Mouse (Mus musculus) E14TG2a.4 (cell line): Measurements from ENCODE around the gene Tcea2.

Experiments
- H3K27me3 ChIP-seq: 2 replicates; pipeline ENCODE4 v1.6.1; 2014; ENCODE audit warnings: low read length, control low read depth; ENCODE audit not compliant: insufficient read depth
- H3K36me3 ChIP-seq: 2 replicates; pipeline ENCODE4 v1.6.1; 2014; ENCODE audit warnings: low read length, control low read depth; ENCODE audit not compliant: insufficient read depth
- H3K4me1 ChIP-seq: replicated peaks from 2 replicates; pipeline ENCODE4 v1.6.1; 2014; ENCODE audit warnings: low read depth, low read length, control low read depth
- H3K4me3 ChIP-seq: replicated peaks from 2 replicates; pipeline ENCODE4 v1.5.1; 2014; ENCODE audit warnings: mild to moderate bottlenecking, low read length
- H3K9me3 ChIP-seq: 2 replicates; pipeline ENCODE4 v1.6.1; 2014; ENCODE audit warnings: low read length, control low read depth
- CTCF ChIP-seq: conservative IDR thresholded peaks from 2 replicates; pipeline ENCODE4 v1.5.1; 2014; ENCODE audit warnings: low read length
- NANOG ChIP-seq: IDR thresholded peaks from 2 replicates; pipeline ENCODE4 v1.6.1; 2014; ENCODE audit warnings: borderline replicate concordance, low read length, mixed read lengths
- POU5F1 ChIP-seq: IDR thresholded peaks from 2 replicates; pipeline ENCODE4 v1.6.1; 2014; ENCODE audit warnings: low read length, borderline replicate concordance

The Tcea2 gene

DNA sequence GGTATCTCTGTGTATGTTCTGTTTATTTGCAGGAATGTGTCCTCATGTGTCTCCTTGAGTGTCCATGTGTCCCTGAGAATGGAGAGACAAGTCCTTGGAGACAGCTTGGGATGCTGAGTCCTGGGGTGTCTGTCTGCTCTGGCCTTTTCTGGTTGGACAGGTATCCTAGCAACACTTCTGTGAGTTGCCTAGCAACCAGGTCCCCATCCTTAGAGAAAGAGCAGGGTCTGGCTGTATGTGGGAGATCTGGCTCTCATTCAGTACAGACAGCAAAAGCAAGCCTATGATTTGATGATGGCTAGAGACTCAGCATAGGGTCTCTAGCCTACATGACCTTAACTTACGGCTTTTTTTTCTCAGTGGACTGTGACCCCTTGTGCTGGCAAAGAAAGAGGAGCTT, 33.6 kb downstream of the Tcea2 start:
- H3K27me3 ChIP-seq, result peaks cover 10% of the 10 kb centered on the region
- TF ChIP-seq CTCF (no peak), NANOG (no peak), POU5F1 (no peak)
- peaks cover 12% of the 10 kb centered on the region for H3K4me1 ChIP-seq
- H3K36me3 ChIP-seq, result no peaks in the 10 kb centered on the region
- H3K9me3 ChIP-seq, result no peaks in the 10 kb centered on the region
- no peak overlapping the region for H3K4me3 ChIP-seq

DNA sequence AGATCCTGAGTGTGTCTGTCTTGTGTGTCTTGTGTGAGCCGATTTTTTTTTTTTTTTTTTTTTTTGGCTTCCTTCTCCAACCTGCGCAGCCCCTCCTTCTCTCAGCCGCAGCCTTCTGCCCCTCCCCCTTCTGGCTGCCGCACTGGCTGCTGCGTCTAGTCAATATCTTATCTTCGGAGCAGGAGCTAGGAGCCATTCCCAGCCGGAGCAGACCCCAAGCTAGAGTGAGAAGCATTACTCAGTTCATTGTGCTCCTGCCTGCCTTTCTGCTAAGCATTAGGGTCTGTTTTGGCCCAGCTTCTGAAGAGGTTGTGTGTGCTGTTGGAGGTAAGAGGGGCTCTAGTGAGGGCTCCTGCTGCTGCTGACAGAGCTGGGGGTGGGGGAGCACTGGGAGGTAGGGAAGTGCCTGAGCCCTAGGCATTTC, 34.8 kb downstream of the Tcea2 start, which contains the start of gene Oprl1:
TSS of gene Oprl1 (plus strand) at position 114 of the 424 bp plus-strand sequence.
- peaks cover 12% of the 10 kb centered on the region for H3K4me1 ChIP-seq
- H3K27me3 ChIP-seq, result peaks cover 10% of the 10 kb centered on the region
- H3K9me3 ChIP-seq, result no peaks in the 10 kb centered on the region
- H3K4me3 ChIP-seq, result peak within 1 kb of the TSS; percentile 51
- no peaks in the 10 kb centered on the region for H3K36me3 ChIP-seq
- no peak for TF ChIP-seq CTCF
- no peak for TF ChIP-seq POU5F1
- no peak for TF ChIP-seq NANOG

GRCm38 (mm10) chr2:181715382-181715781, 35.3 kb downstream of the Tcea2 start:
- TF ChIP-seq POU5F1 (no peak), CTCF (no peak), NANOG (no peak)
- Histone ChIP-seq H3K4me1 (peaks cover 12% of the 10 kb centered on the region), H3K4me3 (no peak overlapping the region), H3K36me3 (no peaks in the 10 kb centered on the region), H3K9me3 (no peaks in the 10 kb centered on the region), H3K27me3 (peaks cover 10% of the 10 kb centered on the region)

DNA sequence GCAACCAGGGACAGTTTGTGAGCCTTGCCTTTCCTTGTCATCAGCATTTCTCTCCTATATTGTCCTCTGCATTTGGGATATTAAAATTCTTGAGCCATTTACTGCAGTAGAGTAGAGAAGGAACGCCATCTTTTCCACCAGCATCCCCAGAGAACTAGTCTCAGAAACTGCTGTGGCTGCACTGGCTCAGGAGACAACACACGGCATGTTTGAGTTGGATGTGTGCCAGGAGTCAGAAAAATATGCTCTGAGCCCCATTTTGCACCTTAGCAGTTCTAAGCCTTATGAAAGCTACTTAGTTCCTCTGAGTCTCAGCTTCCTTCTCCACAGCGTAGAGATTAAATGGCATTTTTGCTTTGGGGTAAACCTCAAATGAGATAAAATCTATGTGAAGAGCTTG, 36.9 kb downstream of the Tcea2 start:
- Histone ChIP-seq H3K27me3 (peaks cover 10% of the 10 kb centered on the region), H3K9me3 (no peaks in the 10 kb centered on the region), H3K36me3 (no peaks in the 10 kb centered on the region), H3K4me1 (peaks cover 12% of the 10 kb centered on the region), H3K4me3 (no peak overlapping the region)
- TF ChIP-seq POU5F1 (no peak), NANOG (no peak), CTCF (no peak)

- Histone ChIP-seq H3K4me3 (no peak overlapping the region), H3K4me1 (peaks cover 7% of the 10 kb centered on the region), H3K36me3 (no peaks in the 10 kb centered on the region), H3K9me3 (no peaks in the 10 kb centered on the region), H3K27me3 (peaks cover 7% of the 10 kb centered on the region)
- TF ChIP-seq POU5F1 (no peak), NANOG (no peak), CTCF (no peak)
These were observed 40.0 kb downstream of the Tcea2 start for GRCm38 (mm10) chr2:181720061-181720460.

- no peaks in the 10 kb centered on the region for H3K4me1 ChIP-seq
- H3K4me3 ChIP-seq, result no peak overlapping the region
- no peaks in the 10 kb centered on the region for H3K9me3 ChIP-seq
- no peaks in the 10 kb centered on the region for H3K27me3 ChIP-seq
- no peaks in the 10 kb centered on the region for H3K36me3 ChIP-seq
- no peak for TF ChIP-seq POU5F1
These were observed 41.1 kb downstream of the Tcea2 start for GRCm38 (mm10) chr2:181721200-181721599.

GRCm38 (mm10) chr2:181722213-181722612, 42.1 kb downstream of the Tcea2 start:
- H3K4me3 ChIP-seq, result no peak overlapping the region
- no peaks in the 10 kb centered on the region for H3K9me3 ChIP-seq
- no peaks in the 10 kb centered on the region for H3K36me3 ChIP-seq
- TF ChIP-seq NANOG (no peak), CTCF (peak; percentile 54)
- H3K4me1 ChIP-seq, result no peaks in the 10 kb centered on the region
- H3K27me3 ChIP-seq, result no peaks in the 10 kb centered on the region

- no peaks in the 10 kb centered on the region for H3K9me3 ChIP-seq
- TF ChIP-seq POU5F1, result no peak
- no peak for TF ChIP-seq NANOG
- no peak for TF ChIP-seq CTCF
- no peaks in the 10 kb centered on the region for H3K4me1 ChIP-seq
- H3K27me3 ChIP-seq, result no peaks in the 10 kb centered on the region
- no peak overlapping the region for H3K4me3 ChIP-seq
- H3K36me3 ChIP-seq, result no peaks in the 10 kb centered on the region
These were observed 47.7 kb downstream of the Tcea2 start for GRCm38 (mm10) chr2:181727659-181728262.

- H3K4me3 ChIP-seq, result no peak overlapping the region
- no peaks in the 10 kb centered on the region for H3K9me3 ChIP-seq
- H3K4me1 ChIP-seq, result no peaks in the 10 kb centered on the region
- TF ChIP-seq NANOG (no peak), POU5F1 (no peak), CTCF (no peak)
- H3K27me3 ChIP-seq, result no peaks in the 10 kb centered on the region
- H3K36me3 ChIP-seq, result no peaks in the 10 kb centered on the region
These were observed 49.9 kb downstream of the Tcea2 start for GRCm38 (mm10) chr2:181730051-181730450.
